ENCODE assay signal across 11 mouse cellular contexts in genomic region chr6:125282721-125283120, GRCm38 (mm10). TPM values are rescaled to one million over a fixed set of nuclear protein-coding genes. Genes with fewer than 3 reads are reported as not detected.
"Had no signal": no experiment of that assay in that cellular context is flagged by ENCODE, and none has a peak within 500 bp of the region (broad histone marks: within the 10 kb centered on the region; RNA-seq: fewer than 3 reads in every experiment).

No protein-coding gene starts in this region.

RNA-seq across cellular contexts. Expression of gene Tuba3a, which starts 3.1 kb away (rescaled TPM):
- polyA plus RNA-seq: cerebellum, adult 2 months; cortical plate, adult 2 months; embryonic facial prominence, embryonic 11.5 days; erythroblast, embryonic 14.5 days; forebrain, embryonic 11.5 days; forebrain, embryonic 12.5 days; forebrain, embryonic 13.5 days; forebrain, embryonic 15.5 days; forebrain, embryonic 16.5 days; forebrain, postnatal 0 days; frontal cortex, adult 2 months had no signal

RNA-seq across cellular contexts. Expression of gene Cd27, which starts 45.9 kb away (rescaled TPM):
- polyA plus RNA-seq: cerebellum, adult 2 months; cortical plate, adult 2 months had no signal
